Mouse (Mus musculus): ENCODE results near the gene Arap1. TPM values are rescaled to one million over a fixed set of nuclear protein-coding genes. Genes with fewer than 3 reads are reported as not detected.

Arap1 gene
- polyA plus RNA-seq, 1 experiment = 227 TPM

DNA sequence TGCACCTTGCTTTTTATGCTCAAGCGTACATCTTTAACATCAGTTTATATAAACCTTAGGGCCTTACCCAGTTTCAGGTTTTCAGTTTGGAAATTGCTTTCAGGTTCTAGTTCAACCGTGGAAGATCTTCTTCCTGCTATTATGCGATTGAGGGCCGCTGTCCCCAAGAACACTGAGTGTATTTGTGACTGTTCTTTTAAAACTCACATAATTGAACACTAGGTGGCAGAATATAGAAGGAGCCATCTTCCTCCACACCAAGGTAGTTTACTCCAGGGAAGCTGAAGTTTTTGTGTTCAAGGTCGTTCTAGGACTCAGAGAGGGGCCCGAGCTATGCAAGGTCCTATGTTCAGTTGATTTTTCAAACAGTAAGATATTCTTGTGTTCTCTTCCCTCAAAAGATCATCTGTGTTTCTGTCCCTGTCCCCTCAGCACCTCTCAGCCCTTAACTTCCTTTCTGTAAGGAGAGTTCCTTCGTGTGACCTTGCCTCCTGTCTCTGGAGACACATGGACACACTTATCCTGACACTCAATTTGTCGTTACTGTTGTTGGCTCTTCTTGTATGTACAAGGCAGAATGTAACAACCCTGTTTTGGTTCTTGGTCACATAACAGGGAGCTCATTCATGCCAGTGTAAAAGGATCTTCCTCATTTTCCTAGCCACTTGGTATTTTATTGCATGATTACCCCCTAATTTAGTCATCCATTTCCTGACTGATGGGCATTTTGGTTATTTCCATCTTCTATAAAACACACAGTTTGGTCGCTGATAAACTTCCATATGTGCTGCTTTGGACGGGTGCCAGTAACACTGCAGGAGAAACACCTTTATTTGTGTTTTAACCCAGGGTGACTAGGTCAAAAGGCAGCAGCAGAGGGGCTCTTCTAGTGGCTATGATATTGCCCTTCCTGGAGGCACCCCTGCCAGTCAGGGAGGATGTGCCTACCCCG, 20.3 kb downstream of the Arap1 start:
- Histone ChIP-seq H3K27me3 (ENCODE audit: control insufficient read depth, insufficient read depth, low read length) (no peaks in the 10 kb centered on the region), H3K4me3 (ENCODE audit: extremely low read depth, insufficient read depth, insufficient read length) (no peak overlapping the region), H3K27ac (ENCODE audit: insufficient read depth, low read length) (peak overlapping the region; percentile 34), H3K4me1 (ENCODE audit: control insufficient read depth, insufficient read depth, insufficient read length) (peaks cover 34% of the 10 kb centered on the region; the same call in 1 of the 2 replicates), H3K36me3 (ENCODE audit: control insufficient read depth, insufficient read depth, low read length) (peaks cover 9% of the 10 kb centered on the region)
- 49% methylated on average over 11 of the region's 11 CpGs for WGBS
- DNase-seq (ENCODE audit: low read depth in 1 of 2, low spot score in 2 of 2) = no peak
- TF ChIP-seq POLR2A (IDR thresholded peaks at IDR 0.05; ENCODE audit: low read depth, low read length) (no peak), CTCF (IDR thresholded peaks at IDR 0.05; ENCODE audit: extremely low read depth, insufficient read depth, insufficient read length, insufficient replicate concordance) (no peak)

DNA sequence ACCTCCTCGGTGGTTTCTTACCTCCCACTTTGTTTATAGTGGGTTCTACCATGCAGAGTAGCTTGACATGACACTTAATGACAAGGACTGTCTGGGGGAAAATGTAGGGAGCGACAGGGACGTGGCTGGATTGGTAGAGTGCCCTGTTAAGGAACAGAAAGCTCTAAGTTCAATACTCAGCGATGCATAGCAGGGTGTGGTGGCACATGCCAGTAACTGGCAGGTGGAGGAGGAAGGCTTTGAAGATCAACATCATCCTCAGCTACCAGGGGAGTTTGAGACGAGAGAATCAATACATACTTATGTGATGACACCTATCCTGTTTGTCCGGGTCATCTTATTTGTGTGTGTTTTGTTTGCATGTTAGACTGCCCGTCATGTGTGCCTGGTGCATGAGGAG, 21.8 kb downstream of the Arap1 start:
- Histone ChIP-seq H3K4me3 (ENCODE audit: extremely low read depth, insufficient read depth, insufficient read length) (no peak overlapping the region), H3K27me3 (ENCODE audit: control insufficient read depth, insufficient read depth, low read length) (no peaks in the 10 kb centered on the region), H3K27ac (ENCODE audit: insufficient read depth, low read length) (peak overlapping the region; percentile 58), H3K36me3 (ENCODE audit: control insufficient read depth, insufficient read depth, low read length) (peaks cover 16% of the 10 kb centered on the region), H3K4me1 (ENCODE audit: control insufficient read depth, insufficient read depth, insufficient read length) (peaks cover 20% of the 10 kb centered on the region; the same call in 1 of the 2 replicates)
- peak in 1 of 2 experiments; percentile 36 for DNase-seq (ENCODE audit: low read depth in 1 of 2, low spot score in 2 of 2)
- TF ChIP-seq POLR2A (IDR thresholded peaks at IDR 0.05; ENCODE audit: low read depth, low read length) (no peak), CTCF (IDR thresholded peaks at IDR 0.05; ENCODE audit: extremely low read depth, insufficient read depth, insufficient read length, insufficient replicate concordance) (no peak)
- WGBS = 62% methylated on average over 7 of the region's 7 CpGs

DNA sequence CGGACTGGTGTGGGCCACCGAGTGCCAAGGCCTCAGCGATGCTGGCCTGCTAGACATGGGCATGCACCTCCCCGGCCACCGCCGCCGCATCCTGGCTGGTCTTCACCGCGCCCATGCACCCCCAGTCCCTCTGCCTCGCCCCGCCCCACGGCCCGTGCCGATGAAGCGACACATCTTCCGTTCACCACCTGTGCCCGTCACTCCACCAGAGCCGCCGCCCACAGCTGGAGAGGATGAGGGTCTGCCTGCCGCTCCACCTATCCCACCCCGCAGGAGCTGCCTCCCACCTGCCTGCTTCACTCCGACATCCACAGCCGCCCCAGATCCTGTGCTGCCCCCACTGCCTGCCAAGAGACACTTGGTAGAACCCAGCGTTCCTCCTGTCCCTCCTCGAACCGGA, 25.2 kb downstream of the Arap1 start:
- 97% methylated on average over 26 of the region's 26 CpGs for WGBS
- TF ChIP-seq CTCF (IDR thresholded peaks at IDR 0.05; ENCODE audit: extremely low read depth, insufficient read depth, insufficient read length, insufficient replicate concordance) (no peak), POLR2A (IDR thresholded peaks at IDR 0.05; ENCODE audit: low read depth, low read length) (no peak)

DNA sequence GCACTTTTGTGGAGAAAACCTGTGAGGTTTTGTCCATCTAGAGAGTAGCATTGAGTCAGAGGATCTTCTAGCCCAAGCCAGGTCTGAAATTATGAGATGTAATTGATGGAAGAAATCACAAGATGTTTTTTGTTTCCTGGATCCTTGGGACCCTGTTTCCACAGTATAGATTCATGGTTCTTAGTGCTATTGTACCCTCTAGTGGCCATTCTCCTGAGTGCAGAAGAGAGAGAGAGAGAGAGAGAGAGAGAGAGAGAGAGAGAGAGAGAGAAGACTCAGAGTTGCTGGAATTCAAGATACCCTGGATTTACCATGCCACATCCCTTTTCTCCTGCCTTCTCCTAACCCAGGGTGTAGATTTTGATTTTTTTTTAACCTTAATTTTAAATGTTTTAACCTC, 26.3 kb downstream of the Arap1 start:
- H3K4me1 ChIP-seq (ENCODE audit: control insufficient read depth, insufficient read depth, insufficient read length) = peaks cover 17% of the 10 kb centered on the region
- peaks cover 25% of the 10 kb centered on the region for H3K36me3 ChIP-seq (ENCODE audit: control insufficient read depth, insufficient read depth, low read length)
- no peak overlapping the region for H3K27ac ChIP-seq (ENCODE audit: insufficient read depth, low read length)
- TF ChIP-seq CTCF (IDR thresholded peaks at IDR 0.05; ENCODE audit: extremely low read depth, insufficient read depth, insufficient read length, insufficient replicate concordance) = no peak
- TF ChIP-seq POLR2A (IDR thresholded peaks at IDR 0.05; ENCODE audit: low read depth, low read length) = no peak
- no peak overlapping the region for H3K4me3 ChIP-seq (ENCODE audit: extremely low read depth, insufficient read depth, insufficient read length)
- DNase-seq (ENCODE audit: low read depth in 1 of 2, low spot score in 2 of 2) = no peak
- H3K27me3 ChIP-seq (ENCODE audit: control insufficient read depth, insufficient read depth, low read length) = no peaks in the 10 kb centered on the region

More for the DNA sequence above, 25.2 kb downstream of the Arap1 start:
- Histone ChIP-seq H3K4me1 (ENCODE audit: control insufficient read depth, insufficient read depth, insufficient read length) (peaks cover 10% of the 10 kb centered on the region; the same call in 1 of the 2 replicates), H3K27me3 (ENCODE audit: control insufficient read depth, insufficient read depth, low read length) (no peaks in the 10 kb centered on the region), H3K36me3 (ENCODE audit: control insufficient read depth, insufficient read depth, low read length) (peaks cover 25% of the 10 kb centered on the region), H3K4me3 (ENCODE audit: extremely low read depth, insufficient read depth, insufficient read length) (no peak overlapping the region), H3K27ac (ENCODE audit: insufficient read depth, low read length) (no peak overlapping the region)
- DNase-seq (ENCODE audit: low read depth in 1 of 2, low spot score in 2 of 2) = no peak

DNA sequence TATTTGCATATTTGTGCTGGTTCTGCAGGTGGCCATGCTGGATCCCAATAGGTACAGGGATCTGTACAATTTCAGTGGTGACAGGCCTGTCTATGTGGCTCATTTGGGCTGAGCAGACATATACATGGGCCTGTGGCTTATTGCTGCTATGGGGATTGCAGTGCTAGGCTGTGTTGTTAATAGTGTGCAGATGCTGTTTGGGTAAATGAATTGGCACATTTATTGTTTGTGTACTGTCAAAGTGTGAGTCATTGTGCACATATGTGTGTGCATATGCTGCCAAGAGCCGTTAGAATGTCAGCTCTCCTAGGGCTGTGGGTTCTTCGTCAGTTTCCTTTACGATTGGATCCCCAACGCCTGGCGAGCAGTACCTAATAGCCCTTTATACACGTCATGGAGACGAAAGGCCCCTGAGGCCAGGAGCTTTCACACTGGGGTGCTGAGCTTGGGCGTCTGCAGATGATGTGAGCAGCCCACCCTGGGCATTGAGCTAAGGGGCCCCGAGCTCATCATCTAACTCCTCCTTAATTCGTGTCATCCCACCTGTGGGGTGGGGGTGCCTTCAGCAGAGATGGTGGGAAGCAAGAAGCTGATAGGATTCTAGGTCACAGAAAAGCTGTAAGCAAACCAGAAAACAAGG, 29.0 kb downstream of the Arap1 start:
- H3K27me3 ChIP-seq (ENCODE audit: control insufficient read depth, insufficient read depth, low read length) = no peaks in the 10 kb centered on the region
- peaks cover 20% of the 10 kb centered on the region for H3K36me3 ChIP-seq (ENCODE audit: control insufficient read depth, insufficient read depth, low read length)
- 90% methylated on average over 10 of the region's 10 CpGs for WGBS
- no peak for DNase-seq (ENCODE audit: low read depth in 1 of 2, low spot score in 2 of 2)
- H3K27ac ChIP-seq (ENCODE audit: insufficient read depth, low read length) = peak overlapping the region; percentile 79
- H3K4me1 ChIP-seq (ENCODE audit: control insufficient read depth, insufficient read depth, insufficient read length) = peaks cover 22% of the 10 kb centered on the region
- H3K4me3 ChIP-seq (ENCODE audit: extremely low read depth, insufficient read depth, insufficient read length) = no peak overlapping the region
- TF ChIP-seq CTCF (IDR thresholded peaks at IDR 0.05; ENCODE audit: extremely low read depth, insufficient read depth, insufficient read length, insufficient replicate concordance) = no peak
- no peak for TF ChIP-seq POLR2A (IDR thresholded peaks at IDR 0.05; ENCODE audit: low read depth, low read length)

DNA sequence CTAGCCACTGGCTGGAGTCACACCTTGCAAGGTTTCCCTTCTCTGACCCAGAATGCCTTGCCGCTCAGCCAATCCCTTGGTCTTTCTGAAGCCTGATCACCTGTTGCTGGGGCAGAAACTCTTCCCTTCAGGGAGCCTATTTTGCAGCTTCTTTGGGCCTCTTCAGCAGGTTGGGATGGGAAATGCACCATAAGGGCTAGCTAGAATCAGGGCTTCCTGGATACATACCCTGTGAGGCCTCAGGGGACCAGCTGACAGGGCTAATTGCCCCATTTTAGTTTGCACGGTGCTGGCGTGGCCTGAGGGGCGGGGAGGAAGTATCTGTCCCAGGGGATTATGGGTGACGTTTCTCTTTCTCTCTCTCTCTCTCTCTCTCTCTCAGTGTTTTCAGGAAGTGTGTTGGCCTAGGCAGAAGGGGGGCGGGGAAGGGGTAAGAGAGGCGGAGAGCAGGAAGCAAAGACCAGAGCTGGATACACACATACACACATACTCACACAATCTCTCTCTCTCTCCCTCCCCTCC, 29.9 kb downstream of the Arap1 start:
- H3K4me1 ChIP-seq (ENCODE audit: control insufficient read depth, insufficient read depth, insufficient read length) = peaks cover 25% of the 10 kb centered on the region
- peak overlapping the region; percentile 50 for H3K4me3 ChIP-seq (ENCODE audit: extremely low read depth, insufficient read depth, insufficient read length)
- no peaks in the 10 kb centered on the region for H3K27me3 ChIP-seq (ENCODE audit: control insufficient read depth, insufficient read depth, low read length)
- H3K27ac ChIP-seq (ENCODE audit: insufficient read depth, low read length) = peak overlapping the region; percentile 86
- WGBS = 3% methylated on average over 7 of the region's 7 CpGs
- peak; percentile 88 to 94 for DNase-seq (ENCODE audit: low read depth in 1 of 2, low spot score in 2 of 2)
- TF ChIP-seq POLR2A (IDR thresholded peaks at IDR 0.05; ENCODE audit: low read depth, low read length) = no peak
- no peak for TF ChIP-seq CTCF (IDR thresholded peaks at IDR 0.05; ENCODE audit: extremely low read depth, insufficient read depth, insufficient read length, insufficient replicate concordance)
- H3K36me3 ChIP-seq (ENCODE audit: control insufficient read depth, insufficient read depth, low read length) = peaks cover 20% of the 10 kb centered on the region
